Mouse (Mus musculus): ENCODE measurements around the gene Gm3187. TPM values are rescaled to one million over a fixed set of nuclear protein-coding genes. Genes with fewer than 3 reads are reported as not detected.
"Not testable (repeated sequence)": the region's sequence is repeated elsewhere in the genome, so short reads cannot be mapped to it uniquely, and the experiment has no call there.

Gene Gm3187
- polyA plus RNA-seq (2014; fragmentation: Nextera tagmentation; extraction: Ambion mirVana): not detected in 2 replicates

DNA sequence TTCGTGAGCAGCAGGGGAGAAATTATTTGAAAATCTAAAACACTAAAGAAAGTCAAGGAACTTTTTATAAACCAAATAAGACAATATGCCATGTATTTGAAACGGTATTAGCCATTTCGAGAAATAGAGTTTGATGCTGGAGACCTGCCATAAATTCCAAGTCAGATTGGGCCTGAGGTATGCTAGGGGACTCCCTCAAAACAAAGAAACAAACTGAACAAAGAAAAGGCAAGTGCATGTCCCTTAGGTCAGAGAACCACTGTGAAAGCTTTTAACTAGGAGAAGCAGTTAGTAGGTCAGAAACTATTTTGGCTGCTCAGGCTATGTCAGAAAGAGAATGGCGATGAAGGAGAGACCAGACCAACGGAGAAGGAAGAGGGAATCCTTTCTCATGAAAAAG is at the start of gene Gm3187:
Gm3187 (plus strand) TSS at position 301 of the 400 bp plus-strand sequence.
- H3K4me1 ChIP-seq (ENCODE audit: control insufficient read depth, insufficient read depth, low read length); ATAC-seq (ENCODE audit: low FRiP score, low TSS enrichment); H3K27me3 ChIP-seq (ENCODE audit: control insufficient read depth, insufficient read depth, low read length); H3K9me3 ChIP-seq (ENCODE audit: control insufficient read depth, low read length); H3K4me2 ChIP-seq (replicated peaks; ENCODE audit: low read depth, low read length); H3K36me3 ChIP-seq (ENCODE audit: control insufficient read depth, insufficient read depth, low read length); H3K4me3 ChIP-seq (ENCODE audit: low read length); H3K27ac ChIP-seq (ENCODE audit: low read depth, low read length); H3K9ac ChIP-seq (ENCODE audit: low read depth, low read length): not testable (repeated sequence)
- 91% methylated on average over 4 of the region's 5 CpGs for WGBS

DNA sequence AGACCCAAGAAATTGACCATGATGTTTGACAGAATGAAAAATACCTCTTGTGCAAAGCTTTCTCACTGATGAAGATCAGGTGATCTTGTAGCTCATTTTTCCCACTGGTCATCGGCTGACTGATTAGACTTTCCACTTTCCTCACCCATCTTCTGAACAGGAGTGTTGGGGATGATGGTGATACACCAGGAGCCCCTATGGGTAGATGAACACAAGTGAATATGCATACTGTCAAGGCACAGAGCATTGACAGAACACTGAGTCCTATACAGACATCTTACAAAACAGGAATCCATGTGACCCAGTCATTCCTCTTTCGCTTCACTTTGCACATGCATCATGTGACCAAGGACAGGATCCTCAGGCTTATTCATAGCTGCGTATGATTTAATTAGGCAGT is 28.6 kb upstream of the Gm3187 start, which contains the start of gene Gm3194:
Gm3194 (minus strand) TSS at position 101 of the 400 bp plus-strand sequence.
- not testable (repeated sequence) for H3K9me3 ChIP-seq (ENCODE audit: control insufficient read depth, low read length); H3K9ac ChIP-seq (ENCODE audit: low read depth, low read length); H3K4me3 ChIP-seq (ENCODE audit: low read length); H3K27me3 ChIP-seq (ENCODE audit: control insufficient read depth, insufficient read depth, low read length); H3K36me3 ChIP-seq (ENCODE audit: control insufficient read depth, insufficient read depth, low read length); H3K4me1 ChIP-seq (ENCODE audit: control insufficient read depth, insufficient read depth, low read length); ATAC-seq (ENCODE audit: low FRiP score, low TSS enrichment); H3K27ac ChIP-seq (ENCODE audit: low read depth, low read length); H3K4me2 ChIP-seq (replicated peaks; ENCODE audit: low read depth, low read length)
- no CpG with 5 or more reads among the region's 3 CpGs for WGBS

DNA sequence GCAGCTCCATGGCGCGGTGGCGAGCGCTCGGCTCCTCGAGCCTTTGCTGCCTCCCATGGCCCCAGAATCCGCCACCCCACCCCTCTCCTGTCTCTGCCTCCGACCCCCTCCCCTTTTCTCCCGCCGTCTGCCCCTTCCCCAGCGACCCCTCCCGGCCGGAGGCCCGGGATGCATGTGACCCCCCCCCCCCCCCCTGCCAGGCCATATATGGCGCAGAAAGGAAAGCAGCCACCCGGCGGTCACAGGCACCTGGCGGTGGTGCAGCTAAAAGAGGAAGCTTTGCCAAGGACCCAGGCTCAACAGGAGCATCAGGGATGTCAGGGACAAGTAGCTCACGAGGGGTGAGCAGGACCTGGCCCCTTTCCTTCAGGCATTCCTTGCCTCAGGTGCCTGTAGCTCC is 23.5 kb upstream of the Gm3187 start:
- ATAC-seq (ENCODE audit: low FRiP score, low TSS enrichment); H3K4me3 ChIP-seq (ENCODE audit: low read length): not testable (repeated sequence)
- no CpG with 5 or more reads among the region's 19 CpGs for WGBS

DNA sequence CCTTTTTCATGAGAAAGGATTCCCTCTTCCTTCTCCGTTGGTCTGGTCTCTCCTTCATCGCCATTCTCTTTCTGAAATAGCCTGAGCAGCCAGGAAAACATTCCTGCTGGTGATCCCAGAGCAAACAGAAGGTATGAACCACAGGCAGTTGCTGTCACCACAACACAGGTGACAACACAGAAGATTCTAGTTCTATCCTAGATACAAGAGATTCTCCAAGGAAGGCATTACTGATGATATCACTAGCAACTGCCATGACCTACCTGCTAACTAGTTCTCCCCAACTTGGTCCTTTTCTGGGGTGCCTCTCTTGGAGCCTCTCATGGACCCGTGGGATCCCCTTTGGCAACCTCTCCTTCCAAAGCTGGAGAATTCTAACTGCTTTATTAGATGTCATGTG is 6.3 kb upstream of the Gm3187 start, which contains the start of gene Gm8246:
Gm8246 (minus strand) TSS at position 101 of the 400 bp plus-strand sequence.
- H3K27ac ChIP-seq (ENCODE audit: low read depth, low read length); H3K27me3 ChIP-seq (ENCODE audit: control insufficient read depth, insufficient read depth, low read length); H3K36me3 ChIP-seq (ENCODE audit: control insufficient read depth, insufficient read depth, low read length); H3K4me1 ChIP-seq (ENCODE audit: control insufficient read depth, insufficient read depth, low read length); H3K9me3 ChIP-seq (ENCODE audit: control insufficient read depth, low read length); ATAC-seq (ENCODE audit: low FRiP score, low TSS enrichment); H3K9ac ChIP-seq (ENCODE audit: low read depth, low read length); H3K4me2 ChIP-seq (replicated peaks; ENCODE audit: low read depth, low read length); H3K4me3 ChIP-seq (ENCODE audit: low read length): not testable (repeated sequence)
- no CpG with 5 or more reads among the region's 3 CpGs for WGBS

More for the DNA sequence above, 23.5 kb upstream of the Gm3187 start:
- H3K4me1 ChIP-seq (ENCODE audit: control insufficient read depth, insufficient read depth, low read length); H3K9me3 ChIP-seq (ENCODE audit: control insufficient read depth, low read length); H3K4me2 ChIP-seq (replicated peaks; ENCODE audit: low read depth, low read length); H3K36me3 ChIP-seq (ENCODE audit: control insufficient read depth, insufficient read depth, low read length); H3K9ac ChIP-seq (ENCODE audit: low read depth, low read length); H3K27me3 ChIP-seq (ENCODE audit: control insufficient read depth, insufficient read depth, low read length); H3K27ac ChIP-seq (ENCODE audit: low read depth, low read length): not testable (repeated sequence)

DNA sequence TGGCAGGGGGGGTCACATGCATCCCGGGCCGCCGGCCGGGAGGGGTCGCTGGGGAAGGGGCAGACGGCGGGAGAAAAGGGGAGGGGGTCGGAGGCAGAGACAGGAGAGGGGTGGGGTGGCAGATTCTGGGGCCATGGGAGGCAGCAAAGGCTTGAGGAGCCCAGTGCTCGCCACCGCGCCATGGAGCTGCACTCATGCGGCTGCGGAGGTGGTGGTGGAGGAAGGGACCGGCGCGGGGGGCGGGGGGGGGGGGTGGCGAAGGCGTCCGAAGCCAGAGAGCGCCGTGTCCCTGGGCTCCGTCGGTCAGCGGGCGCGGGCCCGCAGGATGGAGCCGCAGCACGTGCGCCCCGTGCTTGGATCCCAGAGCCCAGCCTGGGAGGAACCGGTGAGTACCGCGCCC is 17.4 kb downstream of the Gm3187 start, which contains the start of gene Gm3488:
Gm3488 (plus strand) TSS at position 301 of the 400 bp plus-strand sequence.
- H3K9ac ChIP-seq (ENCODE audit: low read depth, low read length); H3K27me3 ChIP-seq (ENCODE audit: control insufficient read depth, insufficient read depth, low read length); H3K27ac ChIP-seq (ENCODE audit: low read depth, low read length); H3K36me3 ChIP-seq (ENCODE audit: control insufficient read depth, insufficient read depth, low read length); H3K4me3 ChIP-seq (ENCODE audit: low read length); ATAC-seq (ENCODE audit: low FRiP score, low TSS enrichment); H3K4me1 ChIP-seq (ENCODE audit: control insufficient read depth, insufficient read depth, low read length); H3K4me2 ChIP-seq (replicated peaks; ENCODE audit: low read depth, low read length); H3K9me3 ChIP-seq (ENCODE audit: control insufficient read depth, low read length): not testable (repeated sequence)
- WGBS: no CpG with 5 or more reads among the region's 35 CpGs

DNA sequence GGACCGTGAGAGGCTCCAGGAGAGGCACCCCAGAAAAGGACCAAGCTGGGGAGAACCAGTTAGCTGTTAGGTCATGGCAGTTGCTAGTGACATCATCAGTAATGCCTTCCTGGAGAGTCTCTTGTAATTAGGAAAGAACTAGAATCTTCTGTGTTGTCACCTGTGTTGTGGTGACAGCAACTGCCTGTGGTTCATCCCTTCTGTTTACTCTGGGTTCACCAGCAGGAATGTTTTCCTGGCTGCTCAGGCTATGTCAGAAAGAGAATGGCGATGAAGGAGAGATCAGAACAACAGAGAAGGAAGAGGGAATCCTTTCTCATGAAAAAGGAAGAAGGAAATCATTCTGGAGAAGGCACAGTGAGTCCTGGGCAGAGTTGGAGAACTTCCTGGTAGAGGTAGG is 54.2 kb downstream of the Gm3187 start, which contains the start of gene Gm3532:
Gm3532 (plus strand) TSS at position 301 of the 400 bp plus-strand sequence.
- not testable (repeated sequence) for H3K4me2 ChIP-seq (replicated peaks; ENCODE audit: low read depth, low read length); ATAC-seq (ENCODE audit: low FRiP score, low TSS enrichment); H3K27ac ChIP-seq (ENCODE audit: low read depth, low read length); H3K27me3 ChIP-seq (ENCODE audit: control insufficient read depth, insufficient read depth, low read length); H3K4me1 ChIP-seq (ENCODE audit: control insufficient read depth, insufficient read depth, low read length); H3K4me3 ChIP-seq (ENCODE audit: low read length); H3K9me3 ChIP-seq (ENCODE audit: control insufficient read depth, low read length); H3K36me3 ChIP-seq (ENCODE audit: control insufficient read depth, insufficient read depth, low read length); H3K9ac ChIP-seq (ENCODE audit: low read depth, low read length)
- no CpG with 5 or more reads among the region's 2 CpGs for WGBS

Other genes with a start within 250 kb of the Gm3187 start
- not detected in 2 replicates for gene Gm3526, start 223.6 kb upstream of the Gm3187 start, polyA plus RNA-seq (2014; fragmentation: Nextera tagmentation; extraction: Ambion mirVana)
- gene Gm3542, start 149.3 kb upstream of the Gm3187 start, polyA plus RNA-seq (2014; fragmentation: Nextera tagmentation; extraction: Ambion mirVana): not detected in 2 replicates
- gene Gm3500, start 95.2 kb upstream of the Gm3187 start, polyA plus RNA-seq (2014; fragmentation: Nextera tagmentation; extraction: Ambion mirVana): 0.47 TPM in 1 of 2 replicates, not detected in the other
- 0.61 and 1.2 TPM in 2 replicates for gene Gm3194, start 28.7 kb upstream of the Gm3187 start, polyA plus RNA-seq (2014; fragmentation: Nextera tagmentation; extraction: Ambion mirVana)
- gene Gm8246, start 6.4 kb upstream of the Gm3187 start, polyA plus RNA-seq (2014; fragmentation: Nextera tagmentation; extraction: Ambion mirVana): not detected in 2 replicates
- 1.2 and 1.3 TPM in 2 replicates for gene Gm3488, start 17.5 kb downstream of the Gm3187 start, polyA plus RNA-seq (2014; fragmentation: Nextera tagmentation; extraction: Ambion mirVana)
- not detected in 2 replicates for gene Gm3532, start 54.3 kb downstream of the Gm3187 start, polyA plus RNA-seq (2014; fragmentation: Nextera tagmentation; extraction: Ambion mirVana)
- not detected in 2 replicates for gene Gm8265, start 148.8 kb downstream of the Gm3187 start, polyA plus RNA-seq (2014; fragmentation: Nextera tagmentation; extraction: Ambion mirVana)
- not detected in 2 replicates for gene Gm9603, start 203.2 kb downstream of the Gm3187 start, polyA plus RNA-seq (2014; fragmentation: Nextera tagmentation; extraction: Ambion mirVana)

Data from kidney, embryonic 14.5 days (tissue).